Mouse (Mus musculus) spleen, adult 2 months (tissue): ENCODE results near the gene H2-T3. TPM values are rescaled to one million over a fixed set of nuclear protein-coding genes. Genes with fewer than 3 reads are reported as not detected.
A peak's percentile ranks its signal among the peaks of the same experiment; 100 is the strongest.
"Not testable (repeated sequence)": the region's sequence is repeated elsewhere in the genome, so short reads cannot be mapped to it uniquely, and the experiment has no call there.

ENCODE experiments used
- DNase-seq, 2 experiments: peaks; one replicate each; pipeline versions ENCODE4 v3.0.0 to v3.0.0-alpha.2; 2012 to 2021; ENCODE audit warnings: low spot score in 2 of 2, low read depth in 1 of 2
- H3K27ac ChIP-seq: fragments of 200-500 bp; 2 replicates; pipeline ENCODE4 v1.5.1; 2012; ENCODE audit warnings: low read length, inconsistent platforms; ENCODE audit not compliant: insufficient read depth
- H3K27me3 ChIP-seq: fragments of 200-500 bp; 2 replicates; pipeline ENCODE4 v1.6.1; 2012; ENCODE audit warnings: mild to moderate bottlenecking, moderate library complexity, low read length, inconsistent platforms; ENCODE audit not compliant: control insufficient read depth, insufficient read depth
- H3K36me3 ChIP-seq: fragments of 200-500 bp; 2 replicates; pipeline ENCODE4 v1.6.1; 2012; ENCODE audit warnings: mild to moderate bottlenecking, low read length, inconsistent platforms; ENCODE audit not compliant: control insufficient read depth, insufficient read depth
- H3K4me1 ChIP-seq: fragments of 200-500 bp; 2 replicates; pipeline ENCODE4 v1.6.1; 2011; ENCODE audit warnings: inconsistent platforms; ENCODE audit not compliant: control insufficient read depth, insufficient read depth, insufficient read length
- H3K4me3 ChIP-seq: fragments of 200-500 bp; 2 replicates; pipeline ENCODE4 v1.5.1; 2011; ENCODE audit warnings: mild to moderate bottlenecking, inconsistent platforms; ENCODE audit not compliant: insufficient read depth, insufficient read length; ENCODE audit errors: extremely low read depth
- CTCF ChIP-seq: fragments of 200-500 bp; IDR thresholded peaks from 2 replicates; pipeline ENCODE4 v1.5.1; 2011; ENCODE audit warnings: mild to moderate bottlenecking, inconsistent platforms; ENCODE audit not compliant: insufficient read depth, insufficient read length, insufficient replicate concordance; ENCODE audit errors: extremely low read depth
- POLR2A ChIP-seq: fragments of 200-500 bp; IDR thresholded peaks from 2 replicates; pipeline ENCODE4 v1.6.1; 2011; ENCODE audit warnings: low read depth, low read length, inconsistent platforms
- WGBS: fragments of 180-500 bp; shearing (Covaris S2); methylation state at CpG from one replicate; pipeline ENCODE4 v1.1.7; 2018; 5-methylcytosine and 5-hydroxymethylcytosine counted together
- polyA plus RNA-seq: library from polyadenylated mRNA; depleted of rRNA; stranded (reverse); fragments of >200 nt; gene quantifications from 2 replicates; pipeline ENCODE4 v1.2.3, GENCODE M21; 2012

The H2-T3 gene
- polyA plus RNA-seq, 1 experiment: not detected

DNA sequence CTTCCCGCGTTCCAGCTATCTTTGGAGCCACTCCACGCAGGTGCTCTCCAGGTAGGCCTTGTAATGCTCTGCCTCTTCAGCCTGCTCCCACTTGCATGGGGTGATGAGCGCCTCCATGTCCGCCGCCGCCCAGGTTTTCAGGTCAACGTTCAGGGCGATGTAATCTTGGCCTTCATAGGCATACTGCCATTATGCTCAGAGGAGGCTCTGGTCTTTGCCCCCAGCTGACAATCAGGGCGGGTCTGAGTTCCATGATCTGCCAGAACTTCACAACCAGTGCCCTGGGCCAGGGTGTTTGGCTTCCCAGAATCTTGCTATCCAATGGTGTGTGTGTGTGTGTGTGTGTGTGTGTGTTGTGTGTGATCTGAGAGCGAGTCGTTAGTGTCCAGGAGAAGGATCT, 7.9 kb downstream of the H2-T3 start:
- WGBS: 83% methylated on average over 12 of the region's 12 CpGs
- H3K27me3 ChIP-seq: peaks cover 5% of the 10 kb centered on the region
- H3K4me3 ChIP-seq: no peak overlapping the region
- peaks cover 2% of the 10 kb centered on the region; the same call in 1 of the 2 replicates for H3K4me1 ChIP-seq
- TF ChIP-seq POLR2A (no peak), CTCF (no peak)
- no peak overlapping the region for H3K27ac ChIP-seq
- no peak for DNase-seq
- H3K36me3 ChIP-seq: no peaks in the 10 kb centered on the region

DNA sequence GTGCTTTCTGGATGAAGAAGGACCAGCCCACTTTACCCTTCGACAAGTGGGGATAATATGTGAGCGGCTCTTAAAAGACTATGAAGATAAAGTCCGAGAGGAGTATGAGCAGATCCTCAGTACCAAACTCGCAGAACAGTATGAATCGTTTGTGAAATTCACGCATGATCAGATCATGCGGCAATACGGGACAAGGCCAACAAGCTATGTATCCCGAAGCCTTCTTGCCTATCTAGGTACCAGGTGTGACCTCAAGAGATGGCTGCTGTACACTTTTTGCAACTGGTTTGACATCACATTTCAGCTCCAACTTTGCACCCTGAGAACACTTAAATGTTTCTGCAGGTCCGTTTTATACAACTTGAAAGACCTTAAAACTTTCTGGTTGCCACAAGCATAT, 10.6 kb downstream of the H2-T3 start:
- not testable (repeated sequence) for H3K4me1 ChIP-seq, H3K36me3 ChIP-seq, H3K27me3 ChIP-seq, DNase-seq, H3K27ac ChIP-seq, H3K4me3 ChIP-seq
- 20% methylated on average over 10 of the region's 10 CpGs for WGBS

- not testable (repeated sequence) for H3K27me3 ChIP-seq, H3K4me1 ChIP-seq, H3K36me3 ChIP-seq, H3K27ac ChIP-seq
- under 1% methylated on average over 40 of the region's 40 CpGs for WGBS
- peak overlapping the region; percentile 13; the same call in 1 of the 2 replicates for H3K4me3 ChIP-seq
- DNase-seq: peak in 1 of 2 experiments; percentile 11
Observed at GRCm38 (mm10) chr17:36178938-36179337, 11.1 kb downstream of the H2-T3 start.

DNA sequence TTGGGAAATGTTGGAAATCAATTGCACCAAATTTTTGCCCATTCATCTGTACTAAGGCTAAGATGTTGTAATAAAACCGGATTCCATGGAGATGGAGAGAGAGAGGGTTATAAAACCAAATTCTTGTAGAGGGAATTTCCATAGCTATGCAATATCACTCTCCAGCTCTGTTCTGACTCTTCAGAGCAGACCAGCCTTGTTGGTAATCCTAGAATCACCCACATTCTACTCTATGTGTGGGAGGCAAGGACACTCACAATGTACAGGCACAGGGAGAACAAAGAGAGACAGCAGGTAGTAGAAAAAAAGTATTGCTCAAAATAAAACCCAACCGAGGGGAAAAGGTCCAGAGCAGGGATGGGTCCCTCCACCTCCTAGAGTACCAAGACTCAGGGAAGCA, 14.0 kb downstream of the H2-T3 start:
- not testable (repeated sequence) for H3K27me3 ChIP-seq, H3K27ac ChIP-seq, H3K36me3 ChIP-seq, H3K4me3 ChIP-seq, DNase-seq, H3K4me1 ChIP-seq
- no CpG with 5 or more reads among the region's 2 CpGs for WGBS

- Histone ChIP-seq H3K4me3 (no peak overlapping the region), H3K27me3 (peaks cover 15% of the 10 kb centered on the region), H3K4me1 (peaks cover 4% of the 10 kb centered on the region; the same call in 1 of the 2 replicates), H3K27ac (no peak overlapping the region), H3K36me3 (no peaks in the 10 kb centered on the region)
- 60% methylated on average over 1 of the region's 1 CpGs for WGBS
- DNase-seq: no peak
- TF ChIP-seq CTCF: no peak
- no peak for TF ChIP-seq POLR2A
Observed at GRCm38 (mm10) chr17:36170287-36170814, 19.7 kb downstream of the H2-T3 start.

DNA sequence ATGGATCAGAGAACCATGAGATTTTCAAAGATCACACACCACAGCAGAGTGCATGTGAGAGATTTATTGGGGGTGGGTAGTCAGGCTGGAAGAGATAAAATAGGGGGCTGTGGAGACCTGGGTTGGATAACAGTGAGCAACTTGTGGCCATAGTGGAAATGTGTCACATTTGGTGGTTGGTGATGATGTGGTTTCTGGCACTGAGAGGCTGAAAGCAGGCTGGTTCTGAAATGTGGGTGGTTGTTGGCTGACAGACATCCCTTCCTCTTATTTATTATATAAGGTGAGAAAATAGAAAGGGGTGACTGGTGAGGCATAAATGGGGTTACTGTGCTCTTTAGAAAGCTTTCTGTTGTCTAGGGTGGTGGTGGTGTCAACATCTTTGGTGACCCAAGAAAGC, 20.3 kb downstream of the H2-T3 start:
- H3K36me3 ChIP-seq: no peaks in the 10 kb centered on the region
- TF ChIP-seq CTCF (no peak), POLR2A (no peak)
- H3K27me3 ChIP-seq: peaks cover 15% of the 10 kb centered on the region
- peaks cover 4% of the 10 kb centered on the region; the same call in 1 of the 2 replicates for H3K4me1 ChIP-seq
- no peak overlapping the region for H3K4me3 ChIP-seq
- no peak overlapping the region for H3K27ac ChIP-seq
- no peak for DNase-seq

GRCm38 (mm10) chr17:36169094-36169493, 21.0 kb downstream of the H2-T3 start:
- H3K36me3 ChIP-seq, H3K4me1 ChIP-seq, H3K27ac ChIP-seq, DNase-seq, H3K4me3 ChIP-seq: not testable (repeated sequence)
- 63% methylated on average over 1 of the region's 1 CpGs for WGBS
- H3K27me3 ChIP-seq: peaks cover 15% of the 10 kb centered on the region
